Mouse (Mus musculus): Measurements from ENCODE around the gene Gbp5.

Gene Gbp5

DNA sequence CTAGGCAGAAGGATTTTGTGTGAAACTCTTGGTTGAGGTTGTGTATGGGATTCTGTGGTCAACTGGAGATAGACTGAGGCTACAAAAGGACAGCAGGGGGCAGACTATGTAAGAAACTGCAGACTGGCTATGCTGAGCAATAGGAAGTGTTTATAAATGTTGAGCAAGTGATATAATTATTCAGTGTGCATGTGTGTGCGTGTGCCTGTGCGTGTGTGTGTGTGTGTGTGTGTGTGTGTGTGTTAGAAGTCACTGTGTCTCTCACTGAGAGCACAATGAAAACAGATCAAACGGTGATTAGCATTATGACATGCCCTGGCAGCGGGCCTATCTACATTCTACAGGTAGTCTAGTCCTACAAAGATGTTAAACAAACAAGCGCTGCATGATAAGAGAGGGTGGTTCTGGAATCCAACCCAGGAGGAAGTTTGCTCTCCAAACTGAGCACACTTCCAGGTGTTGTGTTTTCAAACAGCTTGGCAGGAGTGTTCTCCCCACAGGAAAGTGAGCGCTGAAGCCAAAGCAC lies at the start of gene Gbp5:
TSS of gene Gbp5 (plus strand) at position 443 of the 526 bp plus-strand sequence.
- peak; percentile 90 to 93 for DNase-seq (ENCODE audit: low spot score in 2 of 2)

DNA sequence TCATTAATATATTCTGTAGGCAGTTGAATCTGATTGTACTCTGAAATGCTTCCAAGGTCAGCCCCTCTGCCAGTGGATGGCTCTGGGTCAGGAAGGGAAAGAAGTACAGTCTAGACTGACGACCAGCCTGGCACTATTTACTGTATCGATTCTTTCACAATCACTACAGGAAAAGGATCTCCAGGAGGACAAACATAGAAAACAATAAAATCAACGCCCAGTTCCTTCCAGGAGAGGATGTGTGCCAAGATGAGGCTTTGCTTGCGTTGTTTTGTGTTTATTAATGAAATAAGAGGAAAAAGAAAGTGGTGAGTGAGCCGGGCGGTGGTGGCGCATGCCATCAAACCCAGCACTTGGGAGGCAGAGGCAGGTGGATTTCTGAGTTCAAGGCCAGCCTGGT lies 39.6 kb upstream of the Gbp5 start:
- no peak for DNase-seq (ENCODE audit: low spot score in 2 of 2)

DNA sequence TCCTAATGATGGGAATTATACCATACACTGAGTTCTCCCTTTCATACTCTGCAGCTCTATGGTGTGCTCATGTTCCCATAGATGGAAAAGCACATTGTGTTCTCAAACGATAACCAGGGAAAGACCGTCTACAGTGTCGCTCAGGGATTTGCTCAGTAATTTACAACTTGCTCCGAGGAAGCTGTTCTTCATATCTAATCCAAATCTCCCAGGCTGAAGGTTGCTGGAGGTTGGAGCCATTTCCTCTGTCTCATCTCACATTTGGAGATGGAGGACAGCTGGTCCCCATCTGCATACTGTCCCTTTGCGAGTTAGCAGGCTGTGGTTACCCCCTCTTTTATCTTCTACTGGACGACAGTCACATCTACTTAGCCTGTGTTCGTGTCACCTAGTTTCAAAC lies 34.5 kb upstream of the Gbp5 start:
- DNase-seq (ENCODE audit: low spot score in 2 of 2): no peak

DNA sequence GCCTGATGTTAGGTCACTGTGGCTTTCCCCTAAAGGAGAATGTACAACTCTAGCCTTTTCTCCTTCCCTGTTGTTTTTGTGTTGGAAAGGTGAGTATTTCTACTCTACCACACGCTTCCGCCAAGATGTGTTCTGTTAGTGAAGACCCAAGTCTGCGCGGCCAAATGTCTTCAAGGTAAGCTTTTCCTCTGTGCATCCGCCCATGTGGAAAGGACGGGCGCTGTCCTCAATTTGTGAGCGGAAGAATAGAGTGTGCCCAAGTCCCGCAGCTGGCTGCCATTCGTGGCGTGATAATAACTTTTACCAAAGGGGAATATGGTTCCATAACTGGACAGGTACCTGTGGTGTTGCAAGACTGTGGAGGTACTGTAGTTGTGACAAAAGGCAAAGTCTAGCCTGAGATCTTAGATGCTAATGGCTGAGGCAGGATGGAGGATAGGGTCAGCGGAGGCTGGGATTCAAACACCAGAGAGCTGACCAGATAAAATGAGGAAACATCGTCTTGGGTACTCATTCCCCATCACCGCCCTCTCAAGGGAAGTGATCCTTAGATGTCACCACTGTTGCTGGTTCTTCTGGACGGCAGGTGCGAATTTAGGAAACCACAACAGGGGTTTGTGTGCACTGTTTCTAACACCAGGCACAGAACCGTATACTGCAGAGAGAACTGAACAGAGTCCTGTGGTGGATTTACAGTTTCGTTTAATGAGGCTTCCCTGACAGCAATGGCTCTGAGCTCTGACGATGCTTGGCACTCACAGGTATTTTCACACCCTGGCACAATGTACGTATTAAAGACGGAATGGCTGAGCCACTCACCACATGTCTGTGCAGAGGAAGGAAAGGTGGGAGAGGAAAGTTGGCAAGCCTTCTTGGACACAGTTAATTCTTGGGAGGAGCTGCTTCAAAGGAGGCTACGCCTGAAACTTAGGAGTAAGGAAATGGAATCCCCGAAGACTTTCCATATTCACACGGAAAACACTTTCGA lies 30.7 kb upstream of the Gbp5 start:
- no peak for DNase-seq (ENCODE audit: low spot score in 2 of 2)

DNA sequence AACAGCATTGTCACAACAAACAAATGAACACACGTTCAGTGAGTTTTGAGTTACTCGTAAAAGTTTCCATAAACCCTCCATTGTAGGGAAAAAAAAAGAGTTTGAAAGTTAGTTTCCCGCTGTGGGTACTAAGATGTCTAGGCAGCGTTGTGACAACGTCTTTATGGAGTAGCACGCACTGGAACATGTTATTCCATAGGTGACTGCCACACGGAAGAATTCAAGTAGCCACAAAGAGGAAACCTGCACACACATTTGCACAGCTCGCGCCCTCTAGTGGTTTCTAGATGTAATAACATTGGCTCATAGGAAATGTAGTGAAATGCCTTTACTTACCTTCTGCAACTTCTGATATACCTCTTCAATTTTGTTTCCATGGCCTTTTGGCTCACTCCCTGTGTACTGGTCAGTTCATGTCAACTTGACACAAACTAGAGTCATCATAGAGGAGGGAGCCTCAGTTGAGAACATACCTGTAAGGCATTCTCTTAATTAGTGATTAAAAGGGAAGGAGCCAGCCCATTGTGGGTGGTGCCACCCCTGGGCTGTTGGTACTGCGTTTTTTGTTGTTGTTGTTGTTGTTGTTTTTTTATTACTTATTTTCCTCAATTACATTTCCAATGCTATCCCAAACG lies 19.3 kb upstream of the Gbp5 start:
- no peak for DNase-seq (ENCODE audit: low spot score in 2 of 2)

DNA sequence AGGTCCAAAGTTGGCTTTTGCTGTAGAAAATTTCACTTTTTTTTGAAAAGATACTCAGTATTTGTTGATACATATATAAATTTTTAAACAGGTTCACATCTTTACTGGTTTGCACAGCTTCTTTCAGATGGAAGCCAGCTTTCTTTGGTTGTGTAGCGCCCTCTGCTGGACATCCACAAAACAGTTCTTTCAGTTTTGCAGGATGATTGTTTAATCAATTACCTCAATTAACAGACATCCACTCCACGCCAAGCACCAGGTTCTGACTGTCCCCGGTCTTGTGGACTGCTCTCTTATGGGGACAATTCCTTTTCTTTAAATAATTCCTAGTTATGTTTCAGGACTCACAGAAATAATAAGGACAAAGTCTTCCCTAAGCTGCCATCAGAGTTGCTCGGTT lies 17.9 kb upstream of the Gbp5 start:
- peak; percentile 45 to 60 for DNase-seq (ENCODE audit: low spot score in 2 of 2)

DNA sequence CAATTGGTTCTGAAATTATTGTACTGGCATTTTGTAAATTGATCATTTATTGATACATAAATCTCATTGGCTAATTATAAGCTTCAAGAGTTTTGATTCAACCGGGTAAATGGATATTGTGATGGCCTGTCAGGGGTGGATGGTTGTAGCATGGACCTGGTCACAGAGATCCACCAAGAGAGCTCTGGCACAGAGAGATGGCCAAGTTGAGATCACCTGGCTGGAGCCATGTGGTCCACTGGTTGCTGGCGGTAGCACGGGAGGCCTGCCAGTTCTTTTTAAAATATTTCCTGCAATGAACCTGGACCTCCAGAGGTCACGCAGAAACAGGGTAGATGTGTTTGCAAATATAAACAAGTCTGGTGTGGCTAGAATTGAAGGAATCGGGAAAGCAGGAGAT lies 15.9 kb upstream of the Gbp5 start:
- no peak for DNase-seq (ENCODE audit: low spot score in 2 of 2)

DNA sequence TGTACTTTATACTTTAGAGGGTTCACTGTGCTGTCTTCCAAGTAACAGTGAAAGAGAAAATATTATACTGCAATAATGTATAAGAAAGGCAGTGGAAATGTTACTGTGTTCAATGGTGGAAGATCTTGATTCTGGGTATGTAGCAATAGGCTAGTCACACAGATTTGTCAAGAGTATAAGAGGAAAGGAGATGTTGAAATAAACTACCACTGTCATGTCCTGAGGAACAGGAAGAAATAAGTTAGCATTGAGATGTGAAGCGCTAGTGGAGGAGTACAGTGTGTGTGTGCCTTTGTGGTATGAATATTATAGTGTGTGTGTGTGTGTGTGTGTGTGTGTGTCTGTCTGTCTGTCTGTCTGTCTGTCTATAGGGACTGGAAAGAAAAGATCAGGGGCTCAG lies 15.4 kb upstream of the Gbp5 start:
- no peak for DNase-seq (ENCODE audit: low spot score in 2 of 2)

DNA sequence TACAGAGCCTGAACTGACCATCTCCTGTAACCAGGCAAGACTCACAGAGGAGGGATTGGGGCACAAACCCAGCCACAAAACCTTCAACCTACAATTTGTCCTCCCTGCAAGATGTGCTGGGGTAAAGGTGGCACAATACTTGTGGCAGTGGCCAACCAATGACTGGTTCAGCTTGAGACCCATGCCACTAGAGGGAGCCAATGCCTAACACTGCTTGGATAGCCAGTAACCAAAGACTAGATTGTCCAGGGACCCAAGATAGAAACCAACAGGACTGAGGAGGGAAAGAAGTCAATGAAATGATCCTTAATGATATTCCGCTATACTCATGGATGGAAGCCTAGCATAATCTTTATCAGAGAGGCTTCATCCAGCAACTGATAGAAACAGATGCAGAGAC lies 3.3 kb upstream of the Gbp5 start:
- peak; percentile 58 to 71 for DNase-seq (ENCODE audit: low spot score in 2 of 2)

DNA sequence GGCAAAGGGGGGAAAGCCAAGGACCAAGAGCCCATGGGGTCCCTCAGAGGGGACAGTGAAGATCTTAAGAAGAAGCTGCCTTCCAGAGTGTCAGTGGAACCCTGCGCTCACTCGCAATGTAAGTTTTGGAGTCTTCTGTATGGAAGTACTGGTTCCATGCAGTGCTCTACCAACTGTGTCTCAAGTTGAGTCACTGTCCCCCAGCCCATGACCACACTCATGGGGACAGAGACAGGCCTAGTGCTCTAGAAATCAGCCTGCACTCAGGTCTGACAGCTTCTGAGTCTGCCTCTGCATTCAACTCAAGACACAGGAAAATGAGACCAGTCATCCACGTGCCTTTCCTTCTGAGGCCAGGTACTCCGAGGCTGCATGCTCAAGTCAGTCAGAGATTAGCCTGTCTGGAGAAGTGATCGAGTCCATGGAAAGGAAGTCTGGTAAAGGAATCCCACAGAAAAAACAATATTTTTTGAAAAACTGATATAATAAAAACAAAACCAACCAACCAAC lies 1.4 kb downstream of the Gbp5 start:
- no peak for DNase-seq (ENCODE audit: low spot score in 2 of 2)

DNA sequence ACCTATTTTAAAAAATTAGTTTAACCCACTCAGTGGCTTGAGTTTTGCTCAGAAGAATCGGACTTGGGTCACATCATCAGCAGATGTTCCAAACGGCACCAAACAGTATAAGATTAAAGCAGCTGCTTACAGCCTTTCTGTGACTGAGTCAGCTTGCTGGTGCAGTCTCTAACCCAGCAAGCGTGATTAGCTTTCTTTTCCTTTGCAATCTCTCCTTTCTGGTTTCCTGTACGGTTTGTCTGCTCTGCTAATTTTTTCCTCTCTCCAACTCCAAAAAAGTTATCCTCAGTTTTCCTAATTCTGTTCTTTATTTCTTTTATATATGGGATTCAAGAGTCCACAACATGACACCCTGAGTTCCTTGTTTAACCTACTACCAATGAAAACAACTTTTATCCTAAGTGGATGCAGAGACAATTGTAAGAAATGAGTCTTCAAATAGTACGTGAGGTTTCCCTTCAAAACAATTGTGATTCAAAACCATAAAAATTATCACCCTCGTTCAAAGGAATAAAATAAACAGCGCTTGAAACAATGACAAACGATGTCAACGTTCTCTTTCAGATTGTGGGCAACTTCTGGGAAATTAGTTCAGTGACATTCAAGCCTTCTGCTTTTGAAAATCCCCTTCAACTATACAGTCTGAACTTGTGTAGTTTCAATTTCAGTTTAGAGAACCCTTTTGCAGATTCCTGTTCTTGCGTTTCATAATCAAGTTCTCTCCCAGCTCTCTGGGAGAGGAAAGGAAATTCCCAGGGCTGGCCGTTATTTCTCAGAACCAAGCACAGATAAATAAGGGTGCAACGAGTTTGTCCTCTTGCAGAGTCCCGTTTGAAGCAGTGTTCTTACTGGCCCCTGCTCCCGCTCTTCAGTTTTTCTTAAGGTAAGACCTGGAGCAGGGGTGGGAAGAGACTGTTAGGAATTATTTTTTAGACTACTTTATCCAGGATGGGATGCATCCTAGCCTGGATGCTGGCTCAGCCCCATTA lies 2.6 kb downstream of the Gbp5 start:
- no peak for DNase-seq (ENCODE audit: low spot score in 2 of 2)

DNA sequence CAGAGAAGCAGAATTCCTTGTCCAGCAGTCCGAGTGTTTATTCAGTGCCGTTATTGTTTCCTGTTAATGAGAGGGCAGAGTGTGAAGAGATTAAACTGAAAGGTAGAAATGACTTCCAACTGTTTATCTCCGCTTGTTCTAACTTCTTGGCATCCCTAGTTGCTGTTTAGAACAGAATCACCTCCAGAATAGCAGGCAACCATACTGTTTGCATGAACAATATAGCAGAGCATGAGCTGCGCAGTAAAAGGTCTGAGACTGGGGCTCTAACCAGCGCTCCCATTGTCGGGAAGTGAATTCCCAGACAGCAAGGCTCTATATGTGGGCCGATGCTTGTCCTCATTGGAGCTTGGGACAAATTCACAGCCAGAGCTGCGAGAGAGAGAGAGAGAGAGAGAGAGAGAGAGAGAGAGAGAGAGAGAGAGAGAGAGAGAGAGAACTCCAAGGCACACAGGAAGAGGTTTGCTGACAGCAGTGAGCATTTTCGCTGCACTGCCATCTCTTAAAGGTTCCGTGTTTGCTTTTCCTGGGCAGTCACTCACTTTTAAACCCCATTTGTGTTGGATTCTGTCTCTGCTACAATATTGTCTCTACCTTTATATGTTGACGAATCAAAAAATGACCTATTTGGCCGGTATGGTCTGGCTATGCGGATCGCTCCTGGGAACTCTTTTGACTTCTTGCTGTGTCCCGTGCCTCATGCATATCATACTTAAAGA lies 3.5 kb downstream of the Gbp5 start:
- no peak for DNase-seq (ENCODE audit: low spot score in 2 of 2)

DNA sequence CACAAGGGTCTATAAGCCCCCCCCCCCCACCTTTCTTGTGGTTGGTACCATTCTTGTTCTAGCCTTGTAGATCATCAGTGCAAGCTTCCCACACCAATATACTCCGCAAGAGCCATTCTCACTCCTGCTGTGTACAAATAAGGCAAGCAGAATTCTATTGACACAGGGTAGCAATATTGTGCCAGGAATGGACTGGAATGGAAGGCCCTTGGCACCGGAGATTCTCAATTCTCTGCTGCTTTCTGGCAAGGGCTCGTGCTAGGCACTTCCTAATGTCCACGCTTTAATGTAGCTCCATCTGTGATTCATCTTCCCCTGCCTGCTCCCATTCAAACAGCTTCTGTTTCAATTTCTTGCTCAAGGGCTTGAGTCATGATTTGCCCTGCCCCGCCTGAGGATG lies 5.2 kb downstream of the Gbp5 start:
- no peak for DNase-seq (ENCODE audit: low spot score in 2 of 2)

DNA sequence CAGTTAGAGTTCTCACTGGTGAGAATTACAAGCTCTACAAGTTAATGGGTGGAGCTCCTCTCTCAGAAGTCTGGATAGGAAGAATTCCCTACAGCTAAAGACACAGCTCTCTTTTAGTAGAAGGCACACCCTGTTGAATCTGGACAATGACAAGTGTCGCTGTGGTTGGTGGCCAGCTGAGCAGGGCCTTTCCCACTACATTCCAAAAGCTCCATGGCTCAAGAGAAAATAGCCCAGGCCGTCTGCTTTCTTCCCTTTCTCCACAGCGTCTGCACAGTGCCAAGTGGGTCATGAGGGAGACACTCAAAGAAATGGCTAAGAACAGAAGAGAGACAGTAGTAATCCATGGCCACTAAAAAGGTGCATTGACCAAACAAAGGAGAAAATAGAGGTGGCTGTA lies 34.3 kb downstream of the Gbp5 start:
- DNase-seq (ENCODE audit: low spot score in 2 of 2): no peak

DNA sequence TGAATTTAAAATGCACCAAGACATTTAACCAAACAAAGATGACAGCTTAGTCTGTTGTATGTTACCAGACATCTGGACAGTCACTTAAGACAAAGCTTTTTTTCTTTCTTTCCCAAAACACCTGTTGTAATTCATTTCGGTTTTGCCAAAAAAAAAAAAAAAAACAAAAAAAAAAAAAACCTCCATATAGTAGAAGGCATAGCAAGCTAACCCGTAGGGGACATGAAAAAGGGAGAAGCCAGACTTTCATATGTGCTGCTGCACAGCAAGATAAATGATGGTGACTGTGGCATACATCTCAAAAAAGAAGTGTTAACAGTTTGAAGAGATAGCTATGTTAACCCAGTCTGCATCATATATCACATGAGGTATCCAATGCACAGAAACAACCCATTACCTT lies 35.8 kb downstream of the Gbp5 start:
- DNase-seq (ENCODE audit: low spot score in 2 of 2): no peak

DNA sequence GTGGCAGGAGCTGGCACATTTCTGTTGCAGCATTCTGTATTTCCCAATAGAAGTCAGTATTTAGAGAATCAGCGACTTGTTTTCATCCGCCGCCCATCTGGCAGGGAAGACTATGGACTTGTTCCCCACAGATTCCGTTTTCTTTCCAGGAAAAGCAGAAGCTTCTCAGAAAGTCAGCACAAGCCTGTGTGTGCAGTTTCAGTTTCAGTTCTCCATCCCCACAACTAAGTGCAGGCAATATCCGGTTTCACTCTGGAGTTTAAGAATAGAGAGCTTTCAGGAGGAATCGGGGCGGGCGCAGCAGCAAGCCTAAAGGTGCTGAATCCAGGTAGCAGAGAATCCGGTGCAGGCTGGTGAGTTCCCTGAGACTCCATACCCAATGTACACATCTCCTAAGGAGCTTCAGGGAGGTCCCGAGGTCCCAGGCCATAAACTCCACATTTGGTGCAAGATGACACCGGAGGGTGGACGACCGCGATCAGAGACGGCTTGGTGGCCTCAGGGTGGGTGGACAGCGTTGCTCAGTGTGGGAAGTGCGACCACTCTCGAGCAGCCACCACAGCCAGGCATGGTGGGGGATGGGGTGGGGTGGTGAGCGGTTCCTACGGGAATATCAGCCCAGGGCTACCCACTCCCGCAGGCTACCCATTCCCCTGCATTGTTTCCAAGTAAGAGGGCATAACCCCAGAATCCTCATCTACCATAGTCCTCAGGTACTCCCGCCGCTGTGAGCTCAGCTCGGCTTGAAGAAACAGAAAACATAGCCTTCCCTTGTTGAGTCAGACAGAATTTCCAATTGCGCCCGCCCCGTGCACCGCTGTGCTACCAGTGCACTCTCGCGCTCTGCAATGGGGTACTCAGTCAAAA lies 36.5 kb downstream of the Gbp5 start, which contains the start of gene Gbp7:
TSS of gene Gbp7 (plus strand) at position 256 of the 867 bp plus-strand sequence.
- peak; percentile 33 to 80 for DNase-seq (ENCODE audit: low spot score in 2 of 2)

DNA sequence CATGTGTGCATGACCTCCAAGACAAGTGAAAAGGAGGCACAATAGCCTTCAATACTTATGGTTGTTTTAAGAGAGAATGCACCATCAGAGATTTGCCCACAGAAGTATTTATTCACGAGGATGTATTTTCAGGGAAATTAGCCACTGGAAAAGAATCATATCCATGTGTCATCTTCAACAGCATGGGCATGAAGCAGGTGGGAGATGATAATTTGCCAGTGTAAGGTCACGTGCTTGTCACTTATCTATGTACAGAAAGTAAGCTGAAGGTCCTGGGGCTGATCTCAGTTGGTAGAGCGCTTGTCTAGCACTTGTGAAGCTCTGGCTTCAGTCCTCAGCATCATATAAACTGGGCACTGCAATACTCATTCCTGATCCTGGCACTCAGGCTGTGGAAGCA lies 37.8 kb downstream of the Gbp5 start:
- DNase-seq (ENCODE audit: low spot score in 2 of 2): no peak

DNA sequence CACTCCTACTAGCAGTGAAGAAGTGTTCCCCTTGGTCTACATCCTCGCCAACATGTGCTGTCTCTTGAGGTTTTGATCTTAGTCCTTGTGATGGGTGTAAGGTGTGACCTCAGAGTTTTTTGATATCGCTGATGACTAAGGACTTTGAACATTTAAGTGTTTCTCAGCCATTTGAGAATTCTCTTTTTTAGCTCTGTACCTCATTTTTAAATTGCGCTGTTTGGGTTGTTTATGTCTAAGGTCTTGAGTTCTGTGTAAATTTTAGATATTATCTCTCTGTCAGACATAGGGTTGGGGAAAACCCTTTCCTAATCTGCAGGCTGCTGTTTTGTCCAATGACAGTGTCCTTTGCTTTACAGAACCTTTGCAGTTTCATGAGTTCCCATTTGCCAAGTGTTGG lies 39.4 kb downstream of the Gbp5 start:
- DNase-seq (ENCODE audit: low spot score in 2 of 2): no peak

DNA sequence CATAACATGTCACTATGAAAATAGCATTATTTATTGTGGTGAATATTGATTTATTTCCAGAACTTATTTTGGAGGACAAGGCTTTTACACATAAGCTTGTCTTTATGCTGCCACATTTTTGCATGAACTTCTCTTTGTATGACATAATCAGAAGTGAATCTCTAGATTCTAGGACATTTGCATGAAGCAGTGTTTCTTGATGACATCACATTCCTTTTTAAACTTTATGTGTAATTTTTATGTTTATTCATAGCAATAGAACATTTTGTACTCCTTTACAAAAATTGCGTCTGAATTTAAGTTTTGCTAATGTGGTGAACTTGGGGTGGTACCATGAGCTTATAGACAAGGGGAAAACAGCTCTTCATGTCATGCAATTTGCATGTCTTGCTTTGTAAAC lies 41.9 kb downstream of the Gbp5 start:
- DNase-seq (ENCODE audit: low spot score in 2 of 2): no peak

DNA sequence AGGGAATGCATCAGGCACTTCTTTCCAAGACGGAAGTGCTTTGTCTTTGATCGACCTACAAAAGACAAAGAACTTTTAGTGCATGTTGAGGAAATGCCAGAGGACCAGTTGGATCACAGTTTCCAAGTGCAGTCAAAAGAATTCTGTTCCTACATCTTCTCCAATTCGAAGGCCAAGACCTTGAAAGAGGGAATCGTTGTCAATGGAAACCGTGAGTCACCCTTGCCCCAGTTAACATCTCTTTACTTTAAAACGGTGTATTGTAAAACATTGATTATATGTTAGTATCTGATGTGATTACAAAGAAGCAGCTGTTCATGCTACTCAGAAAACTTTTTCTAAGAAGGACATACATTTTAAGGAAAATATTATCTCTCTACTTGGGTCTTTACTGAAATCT lies 47.6 kb downstream of the Gbp5 start:
- no peak for DNase-seq (ENCODE audit: low spot score in 2 of 2)
